Mouse (Mus musculus): ENCODE data around the gene Pde4a.
"Not testable (repeated sequence)": the region's sequence is repeated elsewhere in the genome, so short reads cannot be mapped to it uniquely, and the experiment has no call there.

Pde4a gene

DNA sequence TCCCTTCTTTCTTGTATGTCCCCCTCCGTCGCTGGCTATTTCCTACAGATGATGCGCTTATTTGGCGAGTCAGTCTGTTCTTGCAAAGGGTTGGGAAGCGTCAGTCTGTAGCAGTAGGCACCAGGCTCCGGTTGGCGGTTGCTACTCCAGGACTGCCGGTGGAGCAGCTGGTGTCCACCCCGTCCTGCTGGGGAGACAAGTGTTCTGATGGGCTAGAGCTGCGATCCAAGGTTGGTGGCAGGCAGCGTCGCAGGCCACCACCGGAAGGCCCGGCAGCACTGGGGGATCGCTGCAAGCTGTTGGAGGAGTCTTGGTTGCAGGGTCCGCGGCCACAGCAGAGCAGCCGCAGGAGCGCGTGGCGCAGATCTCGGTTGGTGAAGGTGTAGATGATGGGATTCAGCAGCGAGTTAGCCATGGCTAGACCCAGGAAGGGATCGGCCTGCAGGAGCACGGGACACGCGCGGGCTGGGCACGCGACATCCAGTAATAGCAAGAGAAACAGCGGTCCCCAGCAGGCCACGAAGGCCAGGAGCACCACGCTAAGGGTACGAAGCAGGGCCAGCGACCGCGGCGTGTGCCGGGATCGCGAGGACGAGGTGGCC lies 78.4 kb downstream of the Pde4a start:
- no peak for DNase-seq (ENCODE audit: low read depth, low spot score)

DNA sequence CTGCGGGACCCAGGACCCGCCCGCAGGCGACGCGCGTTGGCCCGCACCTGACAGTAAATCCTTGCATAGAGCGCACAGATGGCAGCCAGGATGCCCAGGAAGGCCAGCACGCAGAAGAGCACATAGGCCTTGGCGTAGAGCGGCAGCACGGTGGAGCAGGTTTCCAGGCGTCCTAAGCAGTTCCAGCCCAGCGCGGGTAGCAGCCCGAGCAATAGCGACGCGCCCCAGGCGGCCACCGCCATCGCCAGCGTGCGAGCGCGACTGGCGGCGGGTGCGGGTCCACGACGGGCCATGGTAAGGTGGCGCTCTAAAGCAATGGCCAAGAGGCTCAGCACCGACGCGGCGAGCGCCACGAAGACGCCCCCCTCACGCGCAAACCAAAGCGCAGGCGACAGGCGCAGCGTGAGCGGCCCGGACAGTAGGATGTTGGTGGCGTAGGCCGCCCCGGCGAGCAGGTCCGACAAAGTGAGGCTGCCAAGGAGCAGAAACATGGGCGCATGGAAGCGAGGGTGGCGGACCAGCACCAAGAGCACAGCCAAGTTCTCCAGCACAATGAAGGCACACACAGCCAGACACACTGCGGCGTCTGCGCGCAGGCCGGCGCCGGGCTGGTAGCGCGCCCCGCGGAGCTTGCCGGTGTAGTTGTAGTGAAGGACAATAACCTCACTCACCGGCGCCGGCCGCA lies 79.1 kb downstream of the Pde4a start:
- DNase-seq (ENCODE audit: low read depth, low spot score): peak; percentile 39

DNA sequence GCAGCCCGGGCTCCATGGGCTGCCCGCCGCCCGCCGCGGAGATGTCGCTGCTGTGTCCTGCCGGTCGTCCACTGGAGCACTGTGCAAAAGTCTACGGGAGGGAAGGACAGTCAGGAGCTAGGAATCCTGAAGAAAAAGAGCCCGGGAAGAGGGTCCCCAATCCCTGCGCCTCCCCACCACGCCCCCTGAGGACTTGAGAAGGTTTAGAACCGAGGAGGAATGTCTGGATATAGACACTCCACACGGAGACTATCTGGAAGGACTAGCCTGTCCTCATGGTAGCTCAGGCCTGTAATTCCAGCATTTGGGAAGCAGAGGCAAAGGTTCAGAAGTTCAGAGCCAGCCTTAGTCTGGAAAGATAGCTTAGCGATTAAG lies 79.6 kb downstream of the Pde4a start:
- no peak for DNase-seq (ENCODE audit: low read depth, low spot score)

DNA sequence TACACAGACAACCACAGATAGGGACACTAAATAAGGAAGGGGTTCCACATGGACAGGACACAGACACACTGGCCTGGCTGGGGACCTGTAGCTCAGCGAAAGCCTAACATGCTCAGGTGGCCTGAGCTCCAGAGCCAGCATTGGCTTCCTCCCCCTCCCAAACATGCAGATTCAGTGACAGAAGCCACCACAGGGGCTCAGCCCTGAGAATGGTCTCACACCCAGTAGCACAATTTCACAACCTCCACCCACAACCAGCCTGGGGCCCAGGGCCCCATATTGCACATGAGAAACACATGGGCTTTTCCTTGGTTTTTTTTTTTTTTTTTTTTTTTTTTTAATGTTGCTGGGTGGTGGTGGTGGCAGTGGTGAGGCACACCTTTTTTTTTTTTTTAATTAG lies 80.8 kb downstream of the Pde4a start:
- no peak for DNase-seq (ENCODE audit: low read depth, low spot score)

DNA sequence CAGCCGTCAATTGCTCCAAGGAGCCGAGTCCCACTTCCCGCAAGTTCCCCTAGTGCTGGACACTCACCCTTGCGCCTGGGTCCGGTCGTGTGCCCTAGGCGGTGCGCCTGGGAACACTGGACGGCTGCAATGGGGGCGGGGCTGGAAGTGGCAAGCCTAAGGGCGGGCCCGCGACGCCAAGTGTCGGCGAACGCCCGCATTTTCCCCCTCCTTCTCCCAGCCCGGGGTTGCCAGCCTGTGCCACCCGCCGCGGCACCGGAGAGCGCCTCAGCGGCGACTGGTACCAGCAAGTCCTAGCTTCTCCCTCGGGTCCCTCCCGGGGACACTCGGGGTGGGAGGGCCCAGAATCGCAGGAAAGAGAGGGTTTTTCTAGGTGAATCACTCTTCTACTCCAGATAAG lies 82.8 kb downstream of the Pde4a start, which contains the start of gene S1pr5:
S1pr5 (minus strand) TSS at position 118 of the 400 bp plus-strand sequence.
- DNase-seq (ENCODE audit: low read depth, low spot score): no peak

DNA sequence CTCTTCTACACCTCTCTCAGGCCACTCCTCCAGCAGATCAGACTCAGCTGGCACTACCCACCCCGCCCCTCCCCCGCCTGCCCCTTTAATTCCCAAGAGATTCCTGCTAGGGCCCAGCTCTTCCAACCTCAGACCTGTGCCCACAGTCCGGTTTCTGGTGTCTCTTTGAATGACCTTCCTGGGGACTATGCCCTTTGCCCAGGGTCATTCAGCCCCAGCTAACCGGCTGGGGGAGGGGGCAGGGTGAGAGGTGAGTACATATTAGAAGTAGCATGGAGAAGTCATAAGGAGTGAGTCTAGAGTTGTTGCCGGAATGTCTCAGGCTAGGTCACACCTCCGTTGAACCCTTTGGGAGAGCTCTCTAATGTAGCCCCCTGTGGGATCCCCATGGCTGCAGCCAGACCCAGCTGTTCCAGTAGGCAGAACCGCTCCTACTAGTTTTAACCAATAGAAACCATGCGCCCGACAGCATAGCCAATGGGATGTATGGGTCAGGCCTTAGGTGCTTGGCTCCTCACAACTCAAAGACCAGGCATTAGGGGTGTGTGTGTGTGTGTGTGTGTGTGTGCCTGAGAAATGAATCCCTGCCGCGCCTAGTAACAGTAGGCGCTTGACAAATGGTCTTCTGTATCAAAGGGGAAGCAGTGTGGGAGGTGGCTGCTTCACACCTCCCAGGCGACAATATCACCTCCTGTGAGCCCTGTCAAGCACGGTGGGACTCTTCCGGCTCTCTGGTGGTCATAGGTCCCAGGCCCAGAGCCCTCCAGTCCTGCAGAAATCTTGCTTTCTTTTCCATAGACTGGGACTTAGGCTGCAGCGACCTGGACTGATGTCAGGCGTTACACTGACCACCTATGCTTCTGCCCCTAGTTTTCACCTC lies 84.4 kb downstream of the Pde4a start:
- DNase-seq (ENCODE audit: low read depth, low spot score): no peak

DNA sequence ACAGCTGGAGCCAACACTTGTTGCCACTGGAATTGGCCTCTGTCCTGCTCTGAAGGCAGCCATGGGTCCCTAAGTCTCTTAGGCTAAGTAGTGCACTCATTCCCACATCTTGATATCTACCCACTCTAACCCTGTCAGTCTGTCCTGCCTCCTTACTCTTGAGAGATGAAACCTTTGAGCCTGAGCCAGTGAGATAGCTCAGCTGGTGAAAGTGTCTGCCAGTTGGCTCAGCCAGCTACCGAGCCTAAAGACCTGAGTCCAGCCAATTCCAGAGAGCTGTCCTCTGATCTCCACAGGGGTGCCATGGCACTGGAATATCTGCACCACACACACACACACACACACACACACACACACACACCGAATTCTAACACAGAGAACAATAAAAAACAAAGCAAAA lies 85.0 kb downstream of the Pde4a start:
- DNase-seq (ENCODE audit: low read depth, low spot score): no peak

DNA sequence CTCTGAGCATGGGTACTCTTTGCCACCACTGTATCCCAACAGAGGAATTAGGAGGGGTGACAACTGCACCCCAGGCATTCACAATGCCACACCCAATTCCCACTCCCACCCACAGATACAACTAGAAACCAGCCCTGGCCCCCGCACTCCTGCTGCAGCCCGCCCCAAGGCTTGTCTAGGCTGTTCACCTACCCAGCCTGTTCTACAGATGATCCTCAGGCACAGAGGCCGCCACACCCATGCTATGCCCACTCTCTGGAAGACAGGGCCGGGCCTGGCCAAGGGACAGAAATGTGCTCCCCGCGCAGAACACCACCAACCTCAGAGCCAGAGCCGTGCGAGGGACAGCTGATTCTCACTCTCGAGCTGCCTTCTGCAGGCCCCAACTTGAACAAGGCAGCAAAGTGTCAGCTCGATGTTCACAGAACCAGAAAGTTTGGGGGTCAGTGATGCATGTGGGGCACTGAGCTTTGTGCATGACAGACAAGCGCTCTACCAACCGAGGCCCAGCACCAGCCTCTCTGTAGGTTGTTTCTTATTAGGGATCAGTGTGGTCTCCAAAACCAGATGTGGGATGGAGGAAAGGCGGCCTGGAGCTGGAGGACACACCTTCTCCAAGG lies 85.7 kb downstream of the Pde4a start:
- no peak for DNase-seq (ENCODE audit: low read depth, low spot score)

DNA sequence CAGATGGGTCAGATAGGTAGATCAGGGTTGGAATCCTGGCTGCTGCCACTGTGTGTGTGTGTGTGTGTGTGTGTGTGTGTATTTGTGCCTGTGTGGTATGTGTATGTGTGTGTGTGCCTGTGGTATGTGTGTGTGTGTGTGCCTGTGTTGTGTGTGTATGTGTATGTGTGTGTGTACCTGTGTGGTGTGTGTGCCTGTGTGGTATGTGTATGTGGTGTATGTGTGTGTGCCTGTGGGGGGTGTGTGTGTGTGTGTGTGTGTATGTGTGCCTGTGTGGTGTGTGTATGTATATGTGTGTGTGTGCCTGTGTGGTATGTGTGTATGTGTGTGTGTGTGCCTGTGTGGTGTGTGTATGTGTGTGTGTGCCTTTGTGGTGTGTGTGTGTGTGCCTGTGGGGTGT lies 89.2 kb downstream of the Pde4a start:
- DNase-seq (ENCODE audit: low read depth, low spot score): no peak

DNA sequence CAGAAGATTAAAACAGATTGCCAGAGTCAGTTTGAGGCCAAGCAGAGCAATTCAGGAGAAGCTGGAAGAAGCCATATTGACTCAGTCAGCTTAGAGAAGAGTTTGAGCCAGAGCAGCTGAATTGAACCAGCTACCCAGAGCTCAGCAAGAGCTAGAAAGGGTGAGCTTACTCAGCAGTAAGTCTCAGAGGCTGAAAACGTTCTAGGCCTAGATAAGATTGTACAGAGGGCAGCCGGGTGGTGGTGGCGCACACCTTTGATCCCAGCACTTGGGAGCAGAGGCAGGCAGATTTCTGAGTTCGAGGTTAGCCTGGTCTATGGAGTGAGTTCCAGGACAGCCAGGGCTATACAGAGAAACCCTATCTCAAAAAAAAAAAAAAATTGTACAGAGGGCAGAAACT lies 90.8 kb downstream of the Pde4a start:
- not testable (repeated sequence) for DNase-seq (ENCODE audit: low read depth, low spot score)

DNA sequence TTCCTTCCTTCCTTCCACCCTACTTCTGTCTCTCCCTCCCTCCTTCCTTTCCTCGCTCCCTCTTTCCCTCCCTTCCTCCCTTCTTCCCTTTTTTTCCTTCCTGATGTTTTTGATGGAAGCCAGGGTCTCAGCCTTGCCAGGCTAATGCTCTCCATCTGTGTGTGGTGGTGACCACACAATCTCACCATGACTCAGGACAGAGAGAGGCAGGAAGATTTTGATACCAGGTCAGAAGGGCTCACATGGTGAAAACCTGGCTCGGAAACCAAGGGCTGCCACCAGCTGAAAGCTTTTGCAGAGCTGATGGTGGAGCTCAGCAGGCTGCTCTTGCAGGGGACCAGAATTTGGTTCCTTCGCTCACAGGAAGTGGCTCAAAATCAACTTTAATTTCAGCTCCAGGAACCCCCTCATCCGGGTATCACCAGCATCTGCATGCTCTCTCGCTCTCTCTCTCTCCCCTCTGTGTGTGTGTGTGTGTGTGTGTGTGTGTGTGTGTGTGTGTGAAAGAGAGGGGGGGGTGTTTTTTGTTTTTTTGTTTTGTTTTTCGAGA lies 95.1 kb downstream of the Pde4a start:
- peak; percentile 48 for DNase-seq (ENCODE audit: low read depth, low spot score)

DNA sequence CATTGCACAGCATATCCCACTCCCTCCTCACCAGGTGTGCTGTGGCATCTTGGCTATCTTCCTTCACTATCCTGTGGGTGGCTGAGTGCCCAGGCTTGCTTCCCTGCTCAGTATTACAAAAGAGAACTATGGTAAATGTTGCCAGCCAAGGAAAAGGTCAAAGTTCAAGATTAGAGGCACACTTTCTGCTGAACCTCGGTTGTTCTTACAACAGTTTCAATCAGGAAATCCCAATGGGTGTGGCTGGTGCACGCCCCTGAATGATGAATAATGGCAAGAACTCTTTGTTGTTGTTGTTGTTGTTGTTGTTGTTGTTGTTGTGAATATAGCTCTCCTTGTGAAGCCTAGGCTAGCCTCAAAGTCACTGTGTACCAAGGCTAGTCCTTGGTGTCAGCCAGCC lies 96.3 kb downstream of the Pde4a start:
- no peak for DNase-seq (ENCODE audit: low read depth, low spot score)
